Mouse (Mus musculus): Measurements from ENCODE around the gene Fam196b.

Gene Fam196b

GRCm38 (mm10) chr11:34332344-34333031 is 17.9 kb downstream of the Fam196b start:
- DNase-seq (ENCODE audit: low spot score), result no peak

- no peak for DNase-seq (ENCODE audit: low spot score)
Observed at GRCm38 (mm10) chr11:34337907-34338306, 23.3 kb downstream of the Fam196b start.

DNA sequence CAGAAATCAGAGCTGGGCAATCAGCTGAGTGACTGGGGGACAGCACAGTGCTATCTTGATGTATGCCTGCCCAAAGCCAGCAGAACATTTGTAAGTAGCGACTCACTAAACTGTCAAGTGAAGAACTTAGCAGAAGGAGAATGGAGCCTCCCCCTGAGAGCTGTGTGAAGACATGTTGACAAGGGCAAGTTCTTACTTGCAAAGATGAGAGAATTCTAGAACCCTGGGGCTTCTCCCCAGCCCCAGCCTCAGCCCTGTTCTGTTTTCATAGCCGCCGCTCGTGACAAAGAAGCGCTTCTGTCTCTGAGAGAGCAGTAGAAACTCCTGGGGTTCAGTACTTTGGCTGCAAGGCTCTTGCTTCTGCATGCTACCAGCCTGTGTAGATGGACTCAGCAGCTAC is 25.1 kb downstream of the Fam196b start:
- no peak for DNase-seq (ENCODE audit: low spot score)

DNA sequence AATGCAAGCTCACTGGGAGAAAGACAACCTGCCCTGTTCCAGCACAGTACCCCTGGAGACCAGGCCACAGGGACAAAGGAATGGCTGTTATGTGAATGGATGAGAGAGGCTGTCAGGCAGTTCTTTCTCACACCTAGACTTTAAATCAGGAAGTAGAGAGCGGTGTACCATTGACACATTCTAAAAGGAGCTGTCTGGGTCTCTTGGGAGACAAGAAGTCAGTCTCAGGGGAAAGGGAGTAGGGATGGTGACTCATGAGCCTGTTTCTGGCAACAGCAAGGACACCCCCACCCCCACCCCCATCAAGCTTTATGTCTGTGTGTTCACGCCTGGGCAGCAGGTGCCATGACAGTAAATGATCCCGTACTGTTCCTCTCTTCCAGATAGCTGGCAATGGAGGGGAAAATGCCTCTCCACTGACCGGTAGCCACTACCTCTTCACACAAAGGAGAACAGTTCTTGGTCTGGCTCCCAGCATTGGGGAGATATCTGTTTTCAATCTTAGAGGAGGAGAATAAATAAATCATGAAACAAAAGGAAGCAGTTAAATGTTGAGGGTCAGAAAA is 29.2 kb downstream of the Fam196b start:
- no peak for DNase-seq (ENCODE audit: low spot score)

DNA sequence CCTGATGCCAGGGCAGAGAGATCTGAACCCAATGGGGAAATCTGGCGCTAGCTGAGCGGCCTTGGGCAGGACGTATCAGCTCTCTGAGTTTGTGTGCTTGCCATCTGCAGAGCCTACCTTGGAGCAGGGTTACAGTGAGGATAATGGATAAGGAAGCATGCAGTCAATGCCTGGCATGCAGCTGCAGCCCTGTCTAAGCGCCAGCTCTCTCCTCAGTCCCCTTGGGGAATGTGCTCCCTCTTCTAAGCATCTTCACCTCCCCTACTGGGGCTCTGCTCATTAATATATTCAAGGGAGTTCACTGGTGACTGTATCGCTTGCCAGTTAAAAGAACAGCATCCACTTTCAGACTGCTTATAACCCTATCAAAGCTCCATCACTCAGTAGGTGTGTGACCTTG is 29.7 kb downstream of the Fam196b start:
- DNase-seq (ENCODE audit: low spot score), result no peak

DNA sequence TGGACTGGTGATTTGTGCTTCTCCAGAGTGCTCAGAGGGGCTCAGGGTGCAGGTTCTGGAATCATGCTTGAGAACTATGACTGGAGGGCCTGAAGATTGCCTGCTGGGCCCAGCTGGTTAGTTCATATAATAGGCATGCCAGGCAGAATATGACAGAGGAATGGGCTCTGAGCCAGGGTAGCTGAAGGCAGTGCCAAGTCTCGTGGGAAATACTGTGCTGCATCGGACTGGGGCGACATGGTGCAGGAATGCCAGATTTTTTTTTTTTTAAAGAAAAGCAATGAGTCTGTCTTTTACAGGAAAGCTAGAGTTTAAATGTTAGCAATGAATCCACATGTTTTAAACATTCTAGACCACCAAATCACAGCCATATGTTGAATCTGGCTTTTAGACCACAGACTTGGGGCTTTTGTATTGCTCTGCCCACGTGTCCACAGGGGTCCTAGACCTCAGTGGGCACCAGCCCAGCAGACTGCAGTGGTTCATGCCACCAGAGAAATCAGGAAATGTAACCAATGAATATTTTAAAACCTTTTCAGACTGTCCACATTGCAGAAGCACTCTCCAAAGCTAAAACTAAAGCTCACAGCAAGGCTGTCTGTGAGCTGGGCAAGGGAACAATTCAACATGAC is 33.8 kb downstream of the Fam196b start:
- no peak for DNase-seq (ENCODE audit: low spot score)

- no peak for DNase-seq (ENCODE audit: low spot score)
Observed at GRCm38 (mm10) chr11:34349453-34350056, 34.9 kb downstream of the Fam196b start.

- DNase-seq (ENCODE audit: low spot score), result no peak
Observed at GRCm38 (mm10) chr11:34355406-34355805, 40.8 kb downstream of the Fam196b start.

DNA sequence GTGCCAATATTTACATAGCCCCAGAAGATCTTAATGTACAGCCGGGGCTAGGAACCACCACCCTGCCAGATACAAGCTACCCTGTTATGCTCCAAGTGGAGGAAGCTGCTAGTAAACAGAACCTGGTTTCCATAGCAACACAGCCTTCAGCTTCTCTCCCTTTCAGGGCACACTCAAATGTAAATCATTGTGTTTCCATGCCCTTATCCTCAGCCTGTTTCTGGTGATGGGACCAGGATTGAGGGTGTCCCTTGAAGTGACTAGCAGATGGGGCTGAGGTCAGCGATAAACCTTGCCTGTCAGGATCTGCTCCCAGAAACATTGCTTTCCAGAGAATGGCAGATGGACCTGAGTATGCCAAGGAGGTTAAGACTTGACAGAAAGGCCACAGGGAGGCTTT is 41.5 kb downstream of the Fam196b start:
- no peak for DNase-seq (ENCODE audit: low spot score)

DNA sequence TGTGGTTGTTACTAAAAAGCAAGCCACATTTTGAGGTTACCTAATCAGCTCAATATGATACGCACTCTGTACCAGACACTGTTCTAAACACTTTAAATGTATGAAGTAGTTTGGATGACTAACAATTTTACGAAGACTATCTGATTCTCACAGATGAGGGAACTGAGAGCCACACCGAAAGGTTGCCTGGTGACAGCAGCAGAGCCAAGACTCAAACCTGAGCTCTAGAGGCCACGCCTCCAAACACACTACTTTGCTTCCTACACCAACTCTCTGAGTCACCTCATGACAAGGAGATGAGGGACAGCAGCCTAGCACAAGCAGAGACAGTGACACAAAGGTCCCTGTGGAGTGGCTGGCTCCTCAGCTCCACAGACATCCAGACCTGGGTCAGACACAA is 57.6 kb downstream of the Fam196b start:
- no peak for DNase-seq (ENCODE audit: low spot score)

- DNase-seq (ENCODE audit: low spot score), result no peak
Observed at GRCm38 (mm10) chr11:34375557-34375956, 60.9 kb downstream of the Fam196b start.

- no peak for DNase-seq (ENCODE audit: low spot score)
Observed at GRCm38 (mm10) chr11:34377649-34378048, 63.0 kb downstream of the Fam196b start.

GRCm38 (mm10) chr11:34383501-34383900 is 68.9 kb downstream of the Fam196b start:
- DNase-seq (ENCODE audit: low spot score), result no peak

GRCm38 (mm10) chr11:34384178-34384577 is 69.6 kb downstream of the Fam196b start:
- DNase-seq (ENCODE audit: low spot score), result no peak

GRCm38 (mm10) chr11:34385001-34385688 is 70.5 kb downstream of the Fam196b start:
- no peak for DNase-seq (ENCODE audit: low spot score)

GRCm38 (mm10) chr11:34389261-34390116 is 74.9 kb downstream of the Fam196b start:
- DNase-seq (ENCODE audit: low spot score), result no peak

DNA sequence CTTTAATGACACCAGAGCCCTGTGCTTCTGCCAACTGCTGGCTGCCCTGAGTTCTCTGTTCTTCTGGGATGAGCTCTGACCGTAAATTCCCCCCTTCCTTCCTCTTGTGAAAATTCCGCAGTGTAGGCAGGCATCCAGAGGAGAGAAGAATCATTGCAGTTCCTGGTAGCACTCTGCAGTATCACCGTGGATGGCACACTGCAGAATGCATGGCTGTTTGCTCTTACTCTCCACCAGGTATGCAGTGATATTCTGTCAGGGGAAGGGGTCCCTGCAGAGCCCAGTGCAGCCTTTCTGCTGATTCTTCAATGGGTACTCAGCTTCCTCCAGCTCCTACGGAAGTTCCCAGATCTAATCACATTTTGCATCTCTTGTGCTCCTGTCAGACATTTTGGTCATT is 77.5 kb downstream of the Fam196b start:
- no peak for DNase-seq (ENCODE audit: low spot score)

DNA sequence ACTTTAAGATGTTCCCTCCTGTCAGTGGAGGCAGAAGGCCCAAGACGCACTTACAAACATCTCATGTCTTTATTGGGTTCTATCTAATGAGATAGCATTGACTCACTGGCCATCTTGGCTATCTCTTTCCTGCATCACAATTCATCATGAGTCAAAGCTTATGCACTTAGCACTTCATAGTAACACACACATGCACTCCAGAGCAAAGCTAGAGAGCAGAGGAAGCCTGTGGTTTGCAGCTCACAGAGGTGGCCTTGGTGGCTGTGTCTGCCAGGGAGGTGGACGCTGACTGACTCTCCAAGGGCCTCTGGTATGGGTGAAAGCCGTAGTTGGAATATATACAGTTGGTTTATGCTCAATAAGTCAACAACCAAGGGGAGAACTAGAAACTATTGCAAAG is 81.2 kb downstream of the Fam196b start:
- no peak for DNase-seq (ENCODE audit: low spot score)

DNA sequence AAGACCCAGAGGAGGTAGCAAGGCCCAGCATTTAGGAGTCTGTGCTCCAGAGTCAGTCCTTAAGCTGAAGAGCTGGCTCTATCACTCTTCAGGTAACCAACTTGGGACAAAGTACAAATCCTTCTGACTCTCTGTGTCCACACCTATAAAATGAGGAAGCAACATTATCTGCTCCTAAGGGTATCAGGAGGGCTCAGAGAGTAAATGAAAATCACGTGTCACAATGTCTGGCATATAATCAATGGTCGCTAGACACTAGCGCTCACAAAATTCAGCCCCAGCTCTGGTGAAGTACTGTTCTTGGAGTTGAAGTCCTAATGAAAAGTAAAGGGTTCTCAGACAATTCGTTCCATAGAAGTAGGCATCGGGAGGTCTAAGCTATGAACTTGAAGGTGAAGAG is 83.0 kb downstream of the Fam196b start:
- DNase-seq (ENCODE audit: low spot score), result no peak

DNA sequence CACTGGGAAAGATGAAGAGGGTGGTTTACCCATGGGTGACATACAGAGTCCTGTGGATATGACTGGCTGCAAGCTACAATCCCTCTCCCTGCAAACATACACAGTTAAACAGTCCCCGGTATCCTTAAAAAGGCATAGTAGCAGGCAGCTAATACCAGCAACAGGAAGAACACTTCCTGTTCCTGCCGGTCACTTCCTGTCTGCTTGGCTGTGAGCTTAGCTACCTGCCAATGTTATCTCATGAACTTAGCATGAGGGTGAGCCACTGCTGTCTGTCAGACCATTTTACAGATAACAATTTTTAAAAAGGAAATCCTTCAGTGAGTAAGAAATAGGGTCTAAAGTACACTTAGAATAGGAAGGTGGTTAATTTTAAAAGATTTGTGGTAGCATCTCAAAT is 83.9 kb downstream of the Fam196b start:
- peak; percentile 23 for DNase-seq (ENCODE audit: low spot score)

DNA sequence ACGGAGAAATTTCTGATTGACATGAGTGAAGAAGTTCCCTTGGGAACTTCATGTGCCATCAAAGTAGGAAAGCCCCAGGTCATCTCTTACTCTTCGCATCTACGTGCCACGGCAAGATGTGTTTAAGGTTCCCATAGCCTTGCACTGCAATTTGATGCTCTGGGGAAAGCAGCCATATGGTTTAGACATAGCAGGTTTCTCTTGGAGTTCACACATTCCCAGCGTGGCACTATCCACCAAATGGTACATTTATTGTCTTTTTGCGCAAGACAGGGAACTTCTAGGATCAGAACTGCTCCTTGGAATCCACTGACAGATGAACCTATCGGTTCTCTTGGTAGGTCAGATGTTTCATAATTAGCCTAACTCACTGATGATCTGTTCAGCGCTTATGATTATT is 86.7 kb downstream of the Fam196b start:
- DNase-seq (ENCODE audit: low spot score), result no peak

DNA sequence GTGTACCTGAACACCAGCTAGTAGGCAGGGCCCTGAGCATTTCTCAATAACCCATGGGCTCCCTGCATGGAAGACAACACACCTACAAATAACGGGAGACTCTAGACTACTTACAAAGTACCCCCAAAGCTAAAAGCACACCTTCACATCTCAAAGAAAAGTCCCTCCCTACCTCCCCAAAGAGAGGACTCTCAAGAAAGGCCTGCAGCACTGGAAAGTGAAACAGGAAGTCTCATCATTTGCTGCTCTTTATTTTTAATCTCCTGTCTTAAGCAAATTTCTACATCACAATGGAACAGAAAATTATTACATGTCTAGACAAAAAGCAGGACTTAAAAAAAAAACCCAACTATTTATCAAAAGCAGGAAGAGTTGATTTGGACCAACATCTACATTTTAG is 90.7 kb downstream of the Fam196b start:
- no peak for DNase-seq (ENCODE audit: low spot score)

Data from T-cell, adult 2 months (primary cell).